Mouse (Mus musculus) hindbrain, embryonic 13.5 days (tissue): ENCODE results near the gene Gngt2. TPM values are rescaled to one million over a fixed set of nuclear protein-coding genes. Genes with fewer than 3 reads are reported as not detected.

ENCODE experiments used
- ATAC-seq: fragments of 200-750 bp; cut with Nextera tagmentation; 2 replicates; pipeline ENCODE4 v1.8.0; 2017; ENCODE audit warnings: moderate TSS enrichment; ENCODE audit not compliant: low FRiP score
- H3K27ac ChIP-seq: fragments of 300-500 bp; sonication (generic); 2 replicates; pipeline ENCODE4 v1.5.1; 2015; ENCODE audit warnings: inconsistent platforms, mild to moderate bottlenecking, moderate library complexity
- H3K27me3 ChIP-seq: fragments of 300-500 bp; sonication (generic); 2 replicates; pipeline ENCODE4 v1.6.1; 2015; ENCODE audit warnings: mild to moderate bottlenecking, inconsistent platforms
- H3K36me3 ChIP-seq: fragments of 300-500 bp; sonication (generic); 2 replicates; pipeline ENCODE4 v1.6.1; 2015; ENCODE audit warnings: mild to moderate bottlenecking, inconsistent platforms
- H3K4me1 ChIP-seq: fragments of 300-500 bp; sonication (generic); replicated peaks from 2 replicates; pipeline ENCODE4 v1.6.1; 2015; ENCODE audit warnings: inconsistent platforms
- H3K4me2 ChIP-seq: fragments of 300-500 bp; sonication (generic); 2 replicates; pipeline ENCODE4 v1.6.1; 2015; ENCODE audit warnings: inconsistent platforms, mild to moderate bottlenecking, moderate library complexity
- H3K4me3 ChIP-seq: fragments of 300-500 bp; sonication (generic); 2 replicates; pipeline ENCODE4 v1.5.1; 2015; ENCODE audit warnings: mild to moderate bottlenecking, inconsistent platforms
- H3K9ac ChIP-seq: fragments of 300-500 bp; sonication (generic); 2 replicates; pipeline ENCODE4 v1.6.1; 2015; ENCODE audit warnings: mild to moderate bottlenecking, inconsistent platforms
- H3K9me3 ChIP-seq: fragments of 300-500 bp; sonication (generic); 2 replicates; pipeline ENCODE4 v1.6.1; 2016; ENCODE audit warnings: inconsistent platforms
- WGBS: fragments of 180-500 bp; shearing (Covaris S2); methylation state at CpG from one replicate; pipeline ENCODE4 v1.1.7; 2015; 5-methylcytosine and 5-hydroxymethylcytosine counted together
- polyA plus RNA-seq: library from polyadenylated mRNA; unstranded; fragments of >200 nt; fragmentation: Nextera tagmentation; extraction: Ambion mirVana; gene quantifications from 2 replicates; pipeline ENCODE4 v1.2.1, GENCODE M21; 2015

Gene Gngt2
- polyA plus RNA-seq, 1 experiment from 2014 or later: 4.1 TPM

DNA sequence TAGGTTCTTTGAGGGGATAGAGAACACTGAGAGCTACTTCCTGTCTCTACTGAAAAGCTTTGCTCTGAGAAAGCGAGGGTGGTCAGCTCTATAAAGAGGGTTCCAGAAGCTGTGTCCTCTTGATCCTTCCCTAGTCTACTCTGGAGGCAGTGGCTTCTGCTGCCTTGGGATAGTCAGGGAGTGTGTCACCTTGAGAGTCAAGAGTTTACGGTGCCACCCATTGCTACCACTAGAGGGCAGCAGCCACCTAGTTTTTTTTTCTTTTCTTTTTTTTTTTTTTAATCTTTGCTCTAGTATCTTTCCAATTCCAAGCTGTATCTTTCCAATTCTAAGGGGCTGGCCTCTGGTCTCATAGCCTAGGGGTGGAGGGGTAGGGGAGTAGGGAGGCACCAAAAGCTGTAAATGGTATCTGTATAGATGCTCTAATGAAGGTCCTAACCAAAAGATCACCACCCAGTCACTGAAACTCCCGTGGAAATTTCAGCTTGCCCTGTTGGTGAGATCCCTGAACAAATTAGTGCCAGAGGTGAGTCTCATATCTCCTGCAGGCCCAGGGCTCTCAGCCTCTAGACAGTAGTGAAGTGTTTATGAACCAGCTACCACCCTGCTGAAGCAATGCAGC, 9.4 kb upstream of the Gngt2 start:
- WGBS: 24% methylated on average over 3 of the region's 3 CpGs
- H3K4me1 ChIP-seq: peaks cover 28% of the 10 kb centered on the region
- ATAC-seq: no peak
- no peak overlapping the region for H3K4me2 ChIP-seq
- no peak overlapping the region for H3K4me3 ChIP-seq
- 0 out of 2 replicates have a peak overlapping the region, but pooled peaks have one; percentile 8 for H3K9ac ChIP-seq
- H3K9me3 ChIP-seq: no peaks in the 10 kb centered on the region
- no peaks in the 10 kb centered on the region for H3K36me3 ChIP-seq
- peaks cover 91% of the 10 kb centered on the region for H3K27me3 ChIP-seq
- no peak overlapping the region for H3K27ac ChIP-seq

DNA sequence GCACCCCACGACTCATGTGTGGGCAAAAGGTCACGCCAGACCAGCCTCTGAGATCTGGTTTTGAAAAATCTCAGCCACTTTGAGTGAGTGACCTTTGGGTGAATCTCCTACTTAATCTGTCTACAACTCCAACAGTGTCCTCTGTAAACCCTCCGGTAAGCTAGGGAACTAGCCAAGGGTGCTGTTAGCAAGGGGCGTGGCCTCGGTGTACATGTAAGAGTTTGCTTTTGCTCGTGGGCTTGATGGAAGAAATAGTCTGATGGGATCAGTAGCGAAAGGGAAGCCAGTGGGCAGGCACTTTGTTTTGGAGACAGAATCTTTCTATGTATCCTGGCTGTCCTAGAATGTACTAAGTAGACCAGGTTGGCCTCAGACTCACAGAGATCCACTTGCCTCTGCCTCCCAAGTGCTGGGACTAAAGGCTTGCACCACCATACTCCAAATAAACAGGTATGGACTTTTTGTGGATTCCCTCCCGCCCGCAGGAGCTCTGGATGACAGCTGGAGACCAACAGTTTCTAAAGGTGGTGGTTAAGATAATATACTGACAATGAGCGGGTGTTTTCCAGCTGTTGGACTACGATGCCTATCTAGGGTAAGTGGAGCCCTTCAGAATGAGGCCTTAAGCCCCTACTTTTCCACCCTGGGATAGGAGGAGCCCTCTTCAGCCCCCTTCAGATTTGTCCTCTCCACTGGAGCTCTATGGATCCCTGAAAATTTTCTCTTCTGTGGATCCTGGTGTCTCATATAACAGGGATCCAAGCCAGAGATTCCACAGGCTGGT, 8.6 kb upstream of the Gngt2 start:
- no peak for ATAC-seq
- H3K9me3 ChIP-seq: no peaks in the 10 kb centered on the region
- H3K4me1 ChIP-seq: peaks cover 35% of the 10 kb centered on the region
- H3K27me3 ChIP-seq: peaks cover 91% of the 10 kb centered on the region
- no peak overlapping the region for H3K4me2 ChIP-seq
- no peak overlapping the region for H3K4me3 ChIP-seq
- WGBS: 78% methylated on average over 11 of the region's 11 CpGs
- H3K36me3 ChIP-seq: no peaks in the 10 kb centered on the region
- 0 out of 2 replicates have a peak overlapping the region, but pooled peaks have one; percentile 8 for H3K9ac ChIP-seq
- H3K27ac ChIP-seq: no peak overlapping the region

DNA sequence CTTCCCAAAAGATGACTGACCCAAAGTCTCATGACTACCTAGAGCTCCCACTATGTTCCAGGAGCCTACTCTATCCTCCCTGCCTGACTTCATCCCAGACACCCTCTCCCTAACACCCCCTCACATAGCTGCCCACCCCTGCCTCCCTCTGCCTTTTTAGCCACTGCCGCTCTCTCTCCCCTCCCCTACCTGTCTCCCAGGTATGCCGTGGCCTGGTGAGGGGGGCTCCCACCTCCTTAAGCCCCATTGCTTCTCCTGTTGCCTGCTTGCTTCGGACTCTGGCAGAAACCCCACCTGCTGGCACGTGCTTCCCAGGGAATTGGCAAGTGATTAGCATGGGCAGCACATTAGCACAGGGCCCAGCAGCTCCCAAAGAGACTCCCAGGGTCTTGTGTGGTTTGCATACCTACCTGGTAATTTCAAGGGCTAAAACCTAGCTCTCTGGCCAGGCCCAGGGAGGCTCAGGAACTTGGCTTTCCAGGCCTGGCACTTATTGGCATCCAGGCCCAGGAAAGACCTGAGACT, 7.4 kb upstream of the Gngt2 start:
- no peak for ATAC-seq
- no peak overlapping the region for H3K4me2 ChIP-seq
- H3K9me3 ChIP-seq: no peaks in the 10 kb centered on the region
- peaks cover 98% of the 10 kb centered on the region for H3K27me3 ChIP-seq
- H3K4me1 ChIP-seq: peaks cover 43% of the 10 kb centered on the region
- no peaks in the 10 kb centered on the region for H3K36me3 ChIP-seq
- 37% methylated on average over 4 of the region's 4 CpGs for WGBS
- no peak overlapping the region for H3K9ac ChIP-seq
- H3K27ac ChIP-seq: no peak overlapping the region
- H3K4me3 ChIP-seq: no peak overlapping the region

DNA sequence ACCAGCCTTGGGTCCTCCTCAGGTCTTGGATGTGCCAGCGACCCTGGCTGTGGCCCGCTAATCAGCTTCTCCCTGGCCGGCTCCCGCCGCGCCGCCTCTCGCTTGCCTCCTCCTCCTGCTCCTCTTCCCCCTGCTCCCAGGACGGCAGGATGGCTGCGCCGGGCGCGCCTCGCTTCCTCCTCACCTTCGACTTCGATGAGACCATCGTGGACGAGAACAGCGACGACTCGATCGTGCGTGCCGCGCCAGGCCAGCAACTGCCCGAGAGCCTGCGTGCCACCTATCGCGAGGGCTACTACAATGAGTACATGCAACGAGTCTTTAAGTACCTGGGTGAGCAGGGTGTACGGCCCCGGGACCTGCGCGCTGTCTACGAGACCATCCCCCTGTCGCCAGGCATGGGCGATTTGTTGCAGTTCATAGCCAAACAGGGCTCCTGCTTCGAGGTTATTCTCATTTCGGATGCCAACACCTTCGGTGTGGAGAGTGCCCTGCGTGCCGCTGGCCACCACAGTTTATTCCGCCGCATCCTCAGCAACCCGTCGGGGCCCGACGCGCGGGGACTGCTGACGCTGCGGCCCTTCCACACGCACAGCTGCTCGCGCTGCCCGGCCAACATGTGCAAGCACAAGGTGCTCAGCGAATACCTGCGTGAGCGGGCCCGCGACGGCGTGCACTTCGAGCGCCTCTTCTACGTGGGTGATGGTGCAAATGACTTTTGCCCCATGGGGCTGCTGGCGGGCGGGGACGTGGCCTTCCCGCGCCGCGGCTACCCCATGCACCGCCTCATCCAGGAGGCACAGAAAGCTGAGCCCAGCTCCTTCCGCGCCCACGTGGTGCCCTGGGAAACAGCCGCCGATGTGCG, 6.4 kb upstream of the Gngt2 start:
- Histone ChIP-seq H3K9ac (peak overlapping the region; percentile 51), H3K36me3 (no peaks in the 10 kb centered on the region), H3K9me3 (no peaks in the 10 kb centered on the region), H3K4me1 (peaks cover 36% of the 10 kb centered on the region), H3K27ac (no peak overlapping the region), H3K27me3 (peaks cover 98% of the 10 kb centered on the region), H3K4me3 (peak overlapping the region; percentile 33), H3K4me2 (peak overlapping the region; percentile 50)
- 3% methylated on average over 79 of the region's 80 CpGs for WGBS
- ATAC-seq: no peak

DNA sequence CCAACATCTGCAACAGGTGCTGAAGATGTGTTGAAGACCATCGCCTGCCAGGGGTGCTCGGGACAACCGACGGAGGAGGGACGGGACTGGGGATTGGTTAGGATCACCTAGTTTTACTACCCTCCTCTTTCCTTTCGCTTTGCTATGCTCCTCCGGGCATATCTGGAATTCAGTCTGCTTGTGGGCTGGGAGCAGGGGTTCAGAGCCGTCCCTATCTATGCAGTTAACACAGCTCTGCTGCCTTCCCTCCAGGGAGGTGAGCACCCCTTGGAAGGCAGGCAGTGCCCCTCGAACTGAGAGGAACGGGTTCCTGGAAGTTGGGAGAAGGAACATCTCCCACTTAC, 5.8 kb upstream of the Gngt2 start:
- 7% methylated on average over 10 of the region's 10 CpGs for WGBS
- Histone ChIP-seq H3K9ac (peak overlapping the region; percentile 51; the same call in 1 of the 2 replicates), H3K36me3 (no peaks in the 10 kb centered on the region), H3K9me3 (no peaks in the 10 kb centered on the region), H3K27ac (no peak overlapping the region), H3K4me1 (peaks cover 36% of the 10 kb centered on the region), H3K4me3 (peak overlapping the region; percentile 33), H3K27me3 (peaks cover 99% of the 10 kb centered on the region), H3K4me2 (peak overlapping the region; percentile 50)
- no peak for ATAC-seq

DNA sequence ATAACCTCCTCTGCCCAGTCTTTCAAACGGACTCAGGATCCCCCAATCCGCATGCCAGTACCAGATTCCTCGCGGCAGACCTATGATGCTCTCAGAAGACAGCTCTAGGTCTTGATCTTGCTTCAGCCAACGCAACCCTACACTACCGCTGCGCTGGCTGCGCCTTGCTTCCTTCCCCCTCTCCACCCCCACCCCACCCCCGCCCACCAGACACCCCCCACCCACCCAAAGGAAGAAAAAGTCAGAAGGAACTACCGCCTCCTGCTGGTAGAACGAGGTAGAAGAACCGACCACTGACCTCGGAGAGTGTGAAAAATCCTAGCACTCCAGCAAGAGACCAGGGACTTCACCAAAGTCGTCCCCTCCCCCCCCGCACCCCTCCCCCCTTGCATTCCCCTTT, 5.4 kb upstream of the Gngt2 start:
- Histone ChIP-seq H3K27me3 (peaks cover 99% of the 10 kb centered on the region), H3K27ac (no peak overlapping the region), H3K4me2 (no peak overlapping the region), H3K9me3 (no peaks in the 10 kb centered on the region), H3K36me3 (no peaks in the 10 kb centered on the region), H3K4me1 (peaks cover 39% of the 10 kb centered on the region), H3K9ac (no peak overlapping the region), H3K4me3 (peak overlapping the region; percentile 33; the same call in 1 of the 2 replicates)
- ATAC-seq: no peak
- WGBS: 2% methylated on average over 14 of the region's 15 CpGs

DNA sequence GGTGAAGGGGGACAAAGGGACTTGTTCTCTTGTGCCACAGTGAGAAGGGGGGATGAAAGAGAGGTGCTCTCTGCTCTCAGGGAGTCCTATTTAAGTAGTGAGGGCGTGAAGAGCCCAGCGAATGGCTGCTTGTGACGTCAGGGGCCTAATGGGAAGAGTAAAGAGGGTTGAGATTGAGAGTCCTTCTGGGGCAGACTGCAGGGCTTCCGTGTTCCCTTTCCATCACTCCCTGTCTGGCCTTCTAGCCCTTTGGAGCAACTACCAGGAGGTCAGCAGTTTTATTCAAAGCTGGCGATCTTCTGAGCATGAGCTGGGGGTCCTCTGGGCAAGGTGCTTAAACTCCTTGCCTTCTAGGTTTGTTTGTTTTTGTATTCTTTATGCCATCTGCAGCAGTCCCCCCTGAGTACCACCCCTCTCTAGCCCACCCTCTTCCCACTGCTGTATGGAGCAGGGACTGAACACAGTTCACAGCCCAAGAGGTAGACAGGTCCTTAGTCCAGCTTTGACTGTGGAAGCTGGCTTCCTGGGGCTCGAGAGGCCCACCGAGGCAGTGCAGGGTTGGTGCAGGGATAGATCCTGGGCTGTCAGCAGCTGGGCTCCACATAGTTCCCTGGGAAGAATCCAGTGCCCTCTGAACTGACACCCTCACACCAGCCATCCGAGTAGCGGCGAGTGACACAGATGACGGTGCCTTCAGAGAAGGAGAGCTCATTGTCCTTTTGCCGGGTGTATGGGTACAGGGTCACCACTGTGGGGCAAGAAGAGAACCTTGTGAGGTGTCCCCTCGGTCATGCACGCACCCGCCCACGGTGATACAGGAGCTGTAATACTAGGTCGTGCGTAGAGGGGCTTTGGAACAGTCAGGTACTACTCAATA, 4.6 kb upstream of the Gngt2 start:
- 34% methylated on average over 18 of the region's 18 CpGs for WGBS
- ATAC-seq: no peak
- no peaks in the 10 kb centered on the region for H3K9me3 ChIP-seq
- no peak overlapping the region for H3K9ac ChIP-seq
- H3K27me3 ChIP-seq: peaks cover 99% of the 10 kb centered on the region
- peaks cover 46% of the 10 kb centered on the region for H3K4me1 ChIP-seq
- no peak overlapping the region for H3K4me2 ChIP-seq
- H3K36me3 ChIP-seq: no peaks in the 10 kb centered on the region
- H3K27ac ChIP-seq: no peak overlapping the region
- no peak overlapping the region for H3K4me3 ChIP-seq

DNA sequence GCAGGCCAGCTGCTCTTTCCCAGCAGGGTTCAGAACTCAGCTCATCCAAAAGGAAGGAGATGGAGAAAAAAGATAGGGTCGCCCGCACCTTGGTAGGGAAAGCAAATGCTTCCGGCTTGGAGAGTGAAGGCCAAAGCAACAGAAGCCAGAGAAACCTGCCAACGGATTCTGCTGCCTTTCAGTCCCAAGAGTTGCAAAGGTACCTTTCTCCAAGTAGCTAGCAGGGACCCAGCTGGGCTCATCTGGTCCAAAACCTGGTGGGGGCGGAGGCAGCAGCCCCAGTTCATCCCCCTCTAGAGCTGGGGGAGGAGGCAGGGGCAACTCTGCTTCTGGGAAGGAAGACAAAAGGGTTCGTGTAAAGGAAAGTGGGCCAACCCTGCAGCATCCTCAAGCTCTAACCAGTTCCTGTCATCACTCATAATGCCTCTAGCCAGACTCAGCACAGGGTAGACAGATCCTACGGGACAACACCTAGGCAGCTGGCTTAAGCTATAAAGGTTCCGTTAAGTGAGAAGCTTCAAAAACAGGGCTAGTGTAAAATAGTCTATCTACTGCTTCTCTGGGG, 3.9 kb upstream of the Gngt2 start:
- Histone ChIP-seq H3K4me3 (no peak overlapping the region), H3K9me3 (no peaks in the 10 kb centered on the region), H3K27me3 (peaks cover 100% of the 10 kb centered on the region), H3K9ac (no peak overlapping the region), H3K36me3 (no peaks in the 10 kb centered on the region), H3K4me2 (no peak overlapping the region), H3K27ac (no peak overlapping the region), H3K4me1 (peaks cover 46% of the 10 kb centered on the region)
- 21% methylated on average over 8 of the region's 8 CpGs for WGBS
- no peak for ATAC-seq

DNA sequence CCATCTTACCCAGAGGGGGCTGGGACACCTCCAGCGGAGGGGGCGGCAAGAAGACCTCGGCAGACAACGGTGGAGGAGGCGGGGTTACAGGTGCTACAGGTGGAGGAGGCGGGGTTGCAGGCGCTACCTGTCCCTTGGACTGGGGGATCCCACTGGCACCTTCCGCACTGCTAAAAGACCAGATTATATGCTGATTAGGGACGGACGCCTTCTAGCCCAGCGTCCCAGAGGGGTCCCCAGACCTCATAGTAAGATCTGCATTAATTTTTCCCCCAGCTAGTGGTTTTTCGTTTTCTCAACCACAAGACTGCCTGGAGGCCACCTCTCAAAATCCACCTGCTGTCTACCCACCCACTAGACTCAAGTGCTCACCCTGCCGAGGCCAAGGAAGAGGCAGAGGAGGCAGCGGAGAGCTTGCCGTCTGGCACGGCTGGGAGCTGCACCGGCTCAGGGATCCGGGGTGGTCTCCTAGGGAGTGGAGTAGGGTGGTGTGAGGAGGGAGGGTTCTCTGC, 3.3 kb upstream of the Gngt2 start:
- no peak overlapping the region for H3K4me3 ChIP-seq
- H3K36me3 ChIP-seq: no peaks in the 10 kb centered on the region
- peaks cover 94% of the 10 kb centered on the region for H3K27me3 ChIP-seq
- H3K9ac ChIP-seq: no peak overlapping the region
- H3K4me1 ChIP-seq: peaks cover 46% of the 10 kb centered on the region
- 0 out of 2 replicates have a peak overlapping the region, but pooled peaks have one; percentile 2 for H3K4me2 ChIP-seq
- WGBS: 8% methylated on average over 18 of the region's 18 CpGs
- no peak for ATAC-seq
- H3K9me3 ChIP-seq: no peaks in the 10 kb centered on the region
- no peak overlapping the region for H3K27ac ChIP-seq

DNA sequence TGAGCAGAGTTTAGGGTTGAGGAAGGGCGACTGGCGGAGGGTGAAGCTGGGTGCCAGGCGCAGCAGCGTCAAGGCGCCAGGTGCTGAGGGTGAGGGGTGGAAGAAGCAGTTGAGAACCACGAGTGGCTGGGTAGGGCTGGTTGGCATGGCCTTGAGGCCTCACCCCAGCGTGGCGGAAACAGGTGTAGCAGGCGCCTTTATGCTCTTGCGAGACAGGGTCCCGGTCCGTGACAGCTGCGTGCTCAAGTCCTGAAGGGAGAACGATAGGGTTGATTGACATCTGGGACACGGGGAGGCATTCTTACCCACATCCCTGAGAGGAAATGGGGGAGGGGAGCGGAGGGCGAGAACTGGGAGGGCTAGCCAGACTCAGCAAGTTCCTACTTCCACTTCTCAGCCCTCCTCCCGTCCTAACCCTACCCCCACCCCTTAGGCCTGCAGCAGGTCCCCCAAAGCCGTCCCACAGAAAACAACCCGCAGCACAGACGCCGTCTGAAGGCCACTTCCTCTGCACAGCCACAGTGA, 2.8 kb upstream of the Gngt2 start:
- no peak overlapping the region for H3K4me3 ChIP-seq
- no peaks in the 10 kb centered on the region for H3K36me3 ChIP-seq
- H3K9ac ChIP-seq: no peak overlapping the region
- 8% methylated on average over 22 of the region's 22 CpGs for WGBS
- 0 out of 2 replicates have a peak overlapping the region, but pooled peaks have one; percentile 2 for H3K4me2 ChIP-seq
- peaks cover 46% of the 10 kb centered on the region for H3K4me1 ChIP-seq
- peaks cover 89% of the 10 kb centered on the region for H3K27me3 ChIP-seq
- H3K9me3 ChIP-seq: no peaks in the 10 kb centered on the region
- no peak overlapping the region for H3K27ac ChIP-seq
- ATAC-seq: no peak
